Mouse (Mus musculus) heart, embryonic 13.5 days (tissue): ENCODE measurements at regions not wholly inside any gene's neighbourhood (a gene's known extent, or its start where the extent isn't known, plus 50 kb on each side); places are given as distances from the start of the nearest gene placed in this dataset.
A peak's percentile ranks its signal among the peaks of the same experiment; 100 is the strongest.

Experiments
- ATAC-seq: fragments of 200-750 bp; cut with Nextera tagmentation; 2 replicates; pipeline ENCODE4 v1.8.0; 2017; ENCODE audit warnings: moderate TSS enrichment; ENCODE audit not compliant: insufficient number of reproducible peaks, low FRiP score, low TSS enrichment; ENCODE audit errors: extremely low read depth
- H3K27ac ChIP-seq: fragments of 300-500 bp; sonication (generic); replicated peaks from 2 replicates; pipeline ENCODE4 v1.5.1; 2015; ENCODE audit warnings: moderate library complexity, mild to moderate bottlenecking, inconsistent platforms
- H3K27me3 ChIP-seq: fragments of 300-500 bp; sonication (generic); replicated peaks from 2 replicates; pipeline ENCODE4 v1.6.1; 2015; ENCODE audit warnings: mild to moderate bottlenecking, inconsistent platforms
- H3K36me3 ChIP-seq: fragments of 300-500 bp; sonication (generic); 2 replicates; pipeline ENCODE4 v1.6.1; 2015; ENCODE audit warnings: mild to moderate bottlenecking, inconsistent platforms
- H3K4me1 ChIP-seq: fragments of 300-500 bp; sonication (generic); 2 replicates; pipeline ENCODE4 v1.6.1; 2015; ENCODE audit warnings: inconsistent platforms
- H3K4me2 ChIP-seq: fragments of 300-500 bp; sonication (generic); 2 replicates; pipeline ENCODE4 v1.6.1; 2015; ENCODE audit warnings: inconsistent platforms, mild to moderate bottlenecking, moderate library complexity
- H3K4me3 ChIP-seq: fragments of 300-500 bp; sonication (generic); 2 replicates; pipeline ENCODE4 v1.5.1; 2015; ENCODE audit warnings: moderate library complexity, mild to moderate bottlenecking, inconsistent platforms
- H3K9ac ChIP-seq: fragments of 300-500 bp; sonication (generic); 2 replicates; pipeline ENCODE4 v1.6.1; 2015; ENCODE audit warnings: inconsistent platforms, mild to moderate bottlenecking, moderate library complexity
- H3K9me3 ChIP-seq: fragments of 300-500 bp; sonication (generic); 2 replicates; pipeline ENCODE4 v1.6.1; 2016; ENCODE audit warnings: inconsistent platforms
- WGBS: fragments of 180-500 bp; shearing (Covaris S2); methylation state at CpG from one replicate; pipeline ENCODE4 v1.1.7; 2015; ENCODE audit warnings: mixed read lengths; 5-methylcytosine and 5-hydroxymethylcytosine counted together

- no peaks in the 10 kb centered on the region for H3K36me3 ChIP-seq
- no peak for ATAC-seq
- H3K27ac ChIP-seq = no peak overlapping the region
- no peaks in the 10 kb centered on the region for H3K27me3 ChIP-seq
- H3K9me3 ChIP-seq = no peaks in the 10 kb centered on the region; the same call in 1 of the 2 replicates
- H3K9ac ChIP-seq = no peak overlapping the region
- WGBS = 19% methylated on average over 9 of the region's 9 CpGs
- peak overlapping the region; percentile 49 for H3K4me2 ChIP-seq
- peaks cover 16% of the 10 kb centered on the region for H3K4me1 ChIP-seq
- no peak overlapping the region for H3K4me3 ChIP-seq
Observed at GRCm38 (mm10) chr3:128298110-128298509, 402.0 kb upstream of the Fam241a start.

DNA sequence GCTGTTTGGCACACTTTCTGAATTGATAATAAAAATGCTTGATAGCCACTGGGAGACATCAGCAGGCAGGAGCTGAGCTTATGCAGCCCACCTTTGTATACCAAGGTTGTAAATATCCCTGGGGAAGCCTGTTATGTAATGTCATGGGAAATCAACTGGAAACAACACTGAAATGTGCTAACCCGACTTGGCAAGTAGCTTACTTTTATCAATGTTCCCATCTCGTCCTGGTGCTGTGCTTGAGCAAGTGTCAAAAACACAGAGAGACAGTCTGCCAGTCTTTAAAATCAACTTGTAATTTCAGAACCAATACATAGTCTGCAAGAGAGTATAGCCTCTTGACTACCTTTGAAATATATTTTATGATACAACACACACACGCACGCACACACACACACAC, 391.7 kb upstream of the Fam241a start:
- WGBS = 67% methylated on average over 4 of the region's 4 CpGs
- H3K36me3 ChIP-seq = no peaks in the 10 kb centered on the region

GRCm38 (mm10) chr3:128285214-128285613, 389.1 kb upstream of the Fam241a start:
- H3K27me3 ChIP-seq = no peaks in the 10 kb centered on the region
- peaks cover 7% of the 10 kb centered on the region; the same call in 1 of the 2 replicates for H3K4me1 ChIP-seq
- no peaks in the 10 kb centered on the region for H3K36me3 ChIP-seq
- no peak overlapping the region for H3K4me3 ChIP-seq
- H3K9me3 ChIP-seq = no peaks in the 10 kb centered on the region
- ATAC-seq = no peak
- 53% methylated on average over 6 of the region's 6 CpGs for WGBS
- no peak overlapping the region for H3K4me2 ChIP-seq
- no peak overlapping the region for H3K9ac ChIP-seq
- H3K27ac ChIP-seq = no peak overlapping the region

More for the DNA sequence above, 391.7 kb upstream of the Fam241a start:
- H3K4me3 ChIP-seq = no peak overlapping the region
- peaks cover 7% of the 10 kb centered on the region; the same call in 1 of the 2 replicates for H3K4me1 ChIP-seq
- no peak overlapping the region for H3K9ac ChIP-seq
- no peak overlapping the region for H3K27ac ChIP-seq
- no peak for ATAC-seq
- H3K4me2 ChIP-seq = no peak overlapping the region
- H3K9me3 ChIP-seq = no peaks in the 10 kb centered on the region
- H3K27me3 ChIP-seq = no peaks in the 10 kb centered on the region

- H3K9ac ChIP-seq = no peak overlapping the region
- H3K9me3 ChIP-seq = no peaks in the 10 kb centered on the region
- H3K36me3 ChIP-seq = no peaks in the 10 kb centered on the region
- H3K27me3 ChIP-seq = no peaks in the 10 kb centered on the region
- H3K4me1 ChIP-seq = peaks cover 6% of the 10 kb centered on the region; the same call in 1 of the 2 replicates
- H3K4me2 ChIP-seq = no peak overlapping the region
- ATAC-seq = no peak
- H3K4me3 ChIP-seq = no peak overlapping the region
- no peak overlapping the region for H3K27ac ChIP-seq
- 88% methylated on average over 4 of the region's 4 CpGs for WGBS
Observed at GRCm38 (mm10) chr3:128280626-128281025, 384.5 kb upstream of the Fam241a start.

DNA sequence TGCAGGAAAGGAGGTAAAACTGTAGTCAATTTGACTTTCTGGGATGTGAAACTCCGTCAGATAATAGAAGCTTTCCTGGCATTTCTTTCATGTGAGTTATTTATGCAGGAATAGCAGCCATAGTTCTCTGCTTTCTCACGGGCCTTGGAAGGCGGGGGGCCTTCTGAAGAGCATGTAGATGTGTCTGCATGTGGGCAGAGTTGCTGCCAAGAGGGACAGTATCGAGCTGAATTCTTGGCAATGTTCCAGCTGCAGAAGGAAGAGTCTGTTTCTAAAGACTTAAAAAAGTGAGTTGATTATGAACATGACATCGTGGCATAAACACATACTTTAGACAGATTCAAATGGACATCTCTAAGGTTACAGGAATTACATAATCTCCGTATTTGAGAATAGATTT, 374.5 kb upstream of the Fam241a start:
- Histone ChIP-seq H3K9ac (no peak overlapping the region), H3K27ac (no peak overlapping the region), H3K4me2 (no peak overlapping the region), H3K4me3 (no peak overlapping the region), H3K27me3 (no peaks in the 10 kb centered on the region), H3K9me3 (no peaks in the 10 kb centered on the region), H3K4me1 (peaks cover 5% of the 10 kb centered on the region), H3K36me3 (no peaks in the 10 kb centered on the region)
- no peak for ATAC-seq
- WGBS = 21% methylated on average over 6 of the region's 6 CpGs

- Histone ChIP-seq H3K9me3 (no peaks in the 10 kb centered on the region), H3K27ac (no peak overlapping the region), H3K9ac (no peak overlapping the region), H3K36me3 (no peaks in the 10 kb centered on the region), H3K27me3 (no peaks in the 10 kb centered on the region), H3K4me2 (no peak overlapping the region), H3K4me3 (no peak overlapping the region), H3K4me1 (no peaks in the 10 kb centered on the region)
- ATAC-seq = no peak
- 43% methylated on average over 2 of the region's 2 CpGs for WGBS
Observed at GRCm38 (mm10) chr3:128261208-128261607, 365.1 kb upstream of the Fam241a start.

DNA sequence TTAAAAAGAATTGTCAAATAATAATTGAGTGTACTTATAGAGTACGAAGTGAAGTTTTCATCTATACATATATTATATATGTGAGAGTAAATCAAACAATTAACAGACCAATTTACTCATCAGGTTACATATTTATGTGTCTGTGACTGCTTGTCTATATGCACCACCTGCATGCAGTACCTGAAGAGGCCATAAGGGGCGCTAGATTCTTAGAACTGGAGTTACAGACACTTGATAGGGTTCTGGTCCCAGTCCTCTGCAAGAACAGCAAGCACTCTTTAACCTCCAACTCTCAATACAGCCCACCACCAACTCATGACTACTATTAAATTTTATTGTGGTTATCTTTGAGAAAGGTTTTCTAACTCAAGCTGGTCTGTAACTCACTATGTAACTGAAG, 351.7 kb upstream of the Fam241a start:
- H3K27me3 ChIP-seq = peaks cover 26% of the 10 kb centered on the region
- H3K9ac ChIP-seq = no peak overlapping the region
- H3K36me3 ChIP-seq = no peaks in the 10 kb centered on the region
- no peak overlapping the region for H3K27ac ChIP-seq
- no peak overlapping the region for H3K4me3 ChIP-seq
- H3K4me1 ChIP-seq = no peaks in the 10 kb centered on the region
- H3K9me3 ChIP-seq = peaks cover 4% of the 10 kb centered on the region; the same call in 1 of the 2 replicates
- no peak overlapping the region for H3K4me2 ChIP-seq
- ATAC-seq = no peak
- 63% methylated on average over 2 of the region's 2 CpGs for WGBS

DNA sequence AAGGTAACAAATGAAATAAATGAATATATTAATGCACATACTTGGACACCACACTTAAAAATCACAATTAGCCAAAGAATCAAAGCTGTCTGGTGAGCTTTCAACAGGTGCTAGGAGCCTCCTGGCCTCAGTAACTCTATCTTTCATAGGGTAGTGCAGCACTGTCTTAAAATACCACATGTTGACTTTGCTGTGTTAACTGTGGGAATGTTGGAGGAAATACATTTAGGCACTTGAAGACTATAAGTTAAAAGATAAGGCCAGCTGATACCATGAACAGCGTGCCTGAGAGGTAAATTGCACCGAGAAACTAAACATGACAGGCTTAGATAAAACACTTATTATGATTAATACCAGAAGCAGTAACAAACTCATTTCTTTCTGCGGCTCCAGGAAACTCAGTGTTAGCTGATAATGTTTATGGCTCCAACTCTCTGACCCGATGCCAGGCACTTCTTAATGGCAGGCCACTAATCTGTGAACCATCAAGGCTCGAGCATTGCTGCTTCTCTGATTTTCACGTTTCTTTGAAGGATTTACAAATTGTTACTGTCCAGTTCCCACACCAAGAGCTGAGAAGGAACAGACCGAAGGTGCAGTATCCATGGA, 343.8 kb upstream of the Fam241a start:
- WGBS = 9% methylated on average over 7 of the region's 7 CpGs
- ATAC-seq = peak; percentile 42; the same call in 1 of the 2 replicates

DNA sequence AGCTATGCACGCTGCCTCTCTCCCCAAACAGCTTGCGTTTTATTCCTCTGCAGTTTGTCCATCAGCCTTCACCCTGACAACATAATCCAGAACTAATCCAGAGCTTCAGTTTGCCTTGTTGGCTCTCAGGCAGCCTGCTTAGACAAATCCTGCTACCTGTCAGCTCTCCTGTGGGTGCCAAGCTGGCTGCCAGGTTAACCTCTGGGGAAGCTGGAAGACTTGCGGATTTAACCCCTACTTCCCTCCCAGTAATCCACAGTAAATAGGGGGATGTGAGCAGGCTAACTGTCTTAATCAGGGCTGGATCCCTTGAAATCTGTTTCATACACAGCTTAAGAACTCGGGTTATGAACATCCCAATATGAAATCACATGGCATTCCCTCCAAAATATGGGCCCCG, 334.3 kb upstream of the Fam241a start:
- H3K9ac ChIP-seq = no peak overlapping the region
- H3K4me3 ChIP-seq = no peak overlapping the region
- peaks cover 14% of the 10 kb centered on the region for H3K27me3 ChIP-seq
- H3K36me3 ChIP-seq = no peaks in the 10 kb centered on the region
- ATAC-seq = no peak
- no peaks in the 10 kb centered on the region for H3K9me3 ChIP-seq
- WGBS = 63% methylated on average over 5 of the region's 5 CpGs
- peaks cover 4% of the 10 kb centered on the region; the same call in 1 of the 2 replicates for H3K4me1 ChIP-seq
- no peak overlapping the region for H3K27ac ChIP-seq
- H3K4me2 ChIP-seq = no peak overlapping the region

More for the DNA sequence above, 343.8 kb upstream of the Fam241a start:
- no peaks in the 10 kb centered on the region for H3K36me3 ChIP-seq
- no peaks in the 10 kb centered on the region for H3K9me3 ChIP-seq
- peaks cover 21% of the 10 kb centered on the region for H3K4me1 ChIP-seq
- H3K9ac ChIP-seq = no peak overlapping the region
- H3K4me2 ChIP-seq = peak overlapping the region; percentile 37
- H3K27me3 ChIP-seq = peaks cover 36% of the 10 kb centered on the region
- H3K27ac ChIP-seq = no peak overlapping the region; the same call in 1 of the 2 replicates
- H3K4me3 ChIP-seq = no peak overlapping the region

DNA sequence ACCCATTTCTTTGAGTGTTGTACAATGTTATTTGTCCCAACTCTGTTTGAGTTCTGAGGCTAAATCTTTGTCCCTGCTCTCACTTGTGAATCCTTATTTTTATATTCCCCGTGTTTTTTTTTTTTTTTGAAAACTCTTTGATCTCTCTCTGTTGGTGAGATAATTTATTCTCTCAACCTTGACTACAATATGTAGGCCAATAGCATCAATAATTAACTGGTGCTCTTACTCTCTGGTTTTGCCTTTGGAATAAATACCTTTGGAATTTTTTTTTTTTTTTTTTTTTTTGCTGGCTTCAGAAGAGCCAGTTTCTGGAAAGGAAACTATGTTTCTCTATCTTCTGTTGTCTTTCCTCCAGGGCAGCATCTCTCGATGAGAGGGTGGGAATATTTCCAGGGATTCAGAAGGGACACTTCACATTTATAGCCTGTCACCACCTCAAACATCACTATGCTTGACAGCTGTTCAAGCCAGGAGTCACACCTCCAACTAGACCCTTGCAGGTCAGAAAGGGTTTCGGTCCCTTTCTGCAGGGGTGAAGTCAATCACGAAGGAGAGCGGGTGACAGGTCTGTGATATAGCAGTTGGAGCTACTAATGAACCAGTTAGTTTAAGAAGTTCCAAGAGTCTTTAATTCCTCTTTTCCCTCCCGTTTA, 330.9 kb upstream of the Fam241a start:
- Histone ChIP-seq H3K4me1 (peaks cover 4% of the 10 kb centered on the region; the same call in 1 of the 2 replicates), H3K9ac (no peak overlapping the region), H3K36me3 (no peaks in the 10 kb centered on the region), H3K27ac (no peak overlapping the region), H3K27me3 (peaks cover 5% of the 10 kb centered on the region), H3K4me2 (no peak overlapping the region), H3K9me3 (no peaks in the 10 kb centered on the region), H3K4me3 (no peak overlapping the region)
- WGBS = 43% methylated on average over 6 of the region's 6 CpGs
- ATAC-seq = no peak

DNA sequence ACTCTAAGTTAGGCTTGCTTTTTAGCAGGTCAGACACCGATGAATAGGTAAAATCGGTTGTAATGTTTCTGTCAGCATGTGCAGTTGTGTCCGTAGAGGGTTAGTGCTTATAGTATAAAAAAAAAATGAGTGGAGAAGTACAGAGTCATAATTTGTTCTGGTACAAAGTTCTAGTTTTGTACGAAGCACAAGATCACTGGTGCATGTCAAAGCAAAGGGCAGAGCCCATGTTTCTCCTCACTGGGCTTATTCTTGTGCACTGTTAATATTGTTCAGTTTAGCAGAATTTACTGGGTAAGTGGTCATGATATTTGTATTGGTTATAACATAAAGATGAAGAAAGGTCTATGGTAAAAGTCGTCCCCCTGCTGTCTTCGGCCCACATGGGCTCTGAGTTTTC, 330.4 kb upstream of the Fam241a start:
- no peak overlapping the region for H3K9ac ChIP-seq
- peaks cover 5% of the 10 kb centered on the region for H3K27me3 ChIP-seq
- no peak for ATAC-seq
- no peak overlapping the region for H3K27ac ChIP-seq
- H3K4me2 ChIP-seq = no peak overlapping the region
- peaks cover 4% of the 10 kb centered on the region; the same call in 1 of the 2 replicates for H3K4me1 ChIP-seq
- H3K36me3 ChIP-seq = no peaks in the 10 kb centered on the region
- H3K9me3 ChIP-seq = no peaks in the 10 kb centered on the region
- no peak overlapping the region for H3K4me3 ChIP-seq
- WGBS = 72% methylated on average over 6 of the region's 6 CpGs

- Histone ChIP-seq H3K9ac (no peak overlapping the region), H3K9me3 (no peaks in the 10 kb centered on the region), H3K27me3 (no peaks in the 10 kb centered on the region), H3K36me3 (no peaks in the 10 kb centered on the region), H3K27ac (no peak overlapping the region), H3K4me1 (peaks cover 11% of the 10 kb centered on the region), H3K4me2 (no peak overlapping the region), H3K4me3 (no peak overlapping the region)
- no peak for ATAC-seq
- 63% methylated on average over 12 of the region's 12 CpGs for WGBS
Observed at GRCm38 (mm10) chr3:128222344-128222743, 326.2 kb upstream of the Fam241a start.
